Mouse (Mus musculus): Measurements from ENCODE around the gene Vav2.

- no peak for TF ChIP-seq CTCF (IDR thresholded peaks at IDR 0.05; ENCODE audit: insufficient read depth, low read length)
- no peak for TF ChIP-seq POLR2A (IDR thresholded peaks at IDR 0.05; ENCODE audit: borderline replicate concordance, extremely low read depth, low read depth, low read length)
Measured at GRCm38 (mm10) chr2:27286971-27287710, 139.7 kb downstream of the Vav2 start.
